Mouse (Mus musculus): Measurements from ENCODE around the gene Kcnq1. TPM values are rescaled to one million over a fixed set of nuclear protein-coding genes. Genes with fewer than 3 reads are reported as not detected.

Gene Kcnq1
- total and polyA plus RNA-seq, 3 experiments = not detected

- Histone ChIP-seq H3K4me2 (ENCODE audit: insufficient read depth, low read depth, poor library complexity, severe bottlenecking) (no peak overlapping the region), H3K79me2 (replicated peaks; ENCODE audit: control insufficient read depth, extremely low read depth, insufficient read depth, poor library complexity, severe bottlenecking) (no peaks in the 10 kb centered on the region), H3K36me3 (replicated peaks in 1 of 2; ENCODE audit: control insufficient read depth in 1 of 2, insufficient read depth in 1 of 2, low read length in 1 of 2) (no peaks in the 10 kb centered on the region), H3K27me3 (replicated peaks) (peaks cover 48% of the 10 kb centered on the region), H3K4me1 (ENCODE audit: control insufficient read depth in 1 of 2, insufficient read depth in 2 of 2) (no peaks in the 10 kb centered on the region), H3K27ac (ENCODE audit: insufficient read depth, low read depth) (no peak overlapping the region), H3K9ac (ENCODE audit: insufficient read depth, low read depth) (no peak overlapping the region), H3K9me3 (replicated peaks; ENCODE audit: low read length) (peaks cover 11% of the 10 kb centered on the region), H3K4me3 (replicated peaks in 1 of 3; ENCODE audit: low read depth in 2 of 3, low read length in 2 of 3, poor library complexity in 1 of 3) (no peak overlapping the region)
- no peak for DNase-seq (ENCODE audit: extremely low read depth)
- no peak for TF ChIP-seq JUN (IDR thresholded peaks at IDR 0.05; ENCODE audit: insufficient read depth, low read depth, low read length)
- in situ Hi-C loops (cut with MboI; ENCODE audit: low pct_ligation_motif_present, low pct_unique_long_range_greater_than_20kb, low sequenced_read_pairs) (no loop called here), dilution Hi-C loops (cut with MboI; ENCODE audit: extremely low pct_ligation_motif_present, extremely low pct_unique_long_range_greater_than_20kb, low sequenced_read_pairs) (no loop called here)
Observed at GRCm38 (mm10) chr7:143444955-143445648, 338.9 kb downstream of the Kcnq1 start.

GRCm38 (mm10) chr7:143445651-143446460 is 339.7 kb downstream of the Kcnq1 start:
- dilution Hi-C loops (cut with MboI; ENCODE audit: extremely low pct_ligation_motif_present, extremely low pct_unique_long_range_greater_than_20kb, low sequenced_read_pairs) (no loop called here), in situ Hi-C loops (cut with MboI; ENCODE audit: low pct_ligation_motif_present, low pct_unique_long_range_greater_than_20kb, low sequenced_read_pairs) (no loop called here)
- Histone ChIP-seq H3K4me2 (ENCODE audit: insufficient read depth, low read depth, poor library complexity, severe bottlenecking) (no peak overlapping the region), H3K27me3 (replicated peaks) (peaks cover 46% of the 10 kb centered on the region), H3K79me2 (replicated peaks; ENCODE audit: control insufficient read depth, extremely low read depth, insufficient read depth, poor library complexity, severe bottlenecking) (no peaks in the 10 kb centered on the region), H3K36me3 (replicated peaks in 1 of 2; ENCODE audit: control insufficient read depth in 1 of 2, insufficient read depth in 1 of 2, low read length in 1 of 2) (no peaks in the 10 kb centered on the region), H3K4me1 (ENCODE audit: control insufficient read depth in 1 of 2, insufficient read depth in 2 of 2) (no peaks in the 10 kb centered on the region), H3K27ac (ENCODE audit: insufficient read depth, low read depth) (no peak overlapping the region), H3K9me3 (replicated peaks; ENCODE audit: low read length) (peaks cover 11% of the 10 kb centered on the region), H3K9ac (ENCODE audit: insufficient read depth, low read depth) (no peak overlapping the region), H3K4me3 (replicated peaks in 1 of 3; ENCODE audit: low read depth in 2 of 3, low read length in 2 of 3, poor library complexity in 1 of 3) (no peak overlapping the region)
- DNase-seq (ENCODE audit: extremely low read depth) = no peak
- TF ChIP-seq HCFC1 (IDR thresholded peaks at IDR 0.05; ENCODE audit: low read depth, low read length) = no peak
- no peak for TF ChIP-seq ELF1 (IDR thresholded peaks at IDR 0.05; ENCODE audit: low read depth, low read length)
- TF ChIP-seq ZC3H11A (IDR thresholded peaks at IDR 0.05; ENCODE audit: low read depth, low read length) = no peak
- TF ChIP-seq MAZ (IDR thresholded peaks at IDR 0.05; ENCODE audit: low read depth, low read length) = no peak
- TF ChIP-seq E2F4 (IDR thresholded peaks at IDR 0.05; ENCODE audit: insufficient replicate concordance, low read depth, low read length) = no peak
- TF ChIP-seq SIN3A (IDR thresholded peaks at IDR 0.05; ENCODE audit: low read length) = no peak

- Histone ChIP-seq H3K4me1 (ENCODE audit: control insufficient read depth in 1 of 2, insufficient read depth in 2 of 2) (no peaks in the 10 kb centered on the region), H3K9me3 (replicated peaks; ENCODE audit: low read length) (peaks cover 11% of the 10 kb centered on the region), H3K36me3 (replicated peaks in 1 of 2; ENCODE audit: control insufficient read depth in 1 of 2, insufficient read depth in 1 of 2, low read length in 1 of 2) (no peaks in the 10 kb centered on the region), H3K79me2 (replicated peaks; ENCODE audit: control insufficient read depth, extremely low read depth, insufficient read depth, poor library complexity, severe bottlenecking) (no peaks in the 10 kb centered on the region), H3K27me3 (replicated peaks) (peaks cover 41% of the 10 kb centered on the region), H3K27ac (ENCODE audit: insufficient read depth, low read depth) (no peak overlapping the region), H3K4me2 (ENCODE audit: insufficient read depth, low read depth, poor library complexity, severe bottlenecking) (no peak overlapping the region), H3K4me3 (replicated peaks in 1 of 3; ENCODE audit: low read depth in 2 of 3, low read length in 2 of 3, poor library complexity in 1 of 3) (no peak overlapping the region), H3K9ac (ENCODE audit: insufficient read depth, low read depth) (no peak overlapping the region)
- TF ChIP-seq CTCF (conservative IDR thresholded peaks at IDR 0.05 in 1 of 2, IDR thresholded peaks at IDR 0.05 in 1 of 2; ENCODE audit: low read depth in 2 of 2, low read length in 2 of 2) = no peak
- no peak for TF ChIP-seq SMC3 (IDR thresholded peaks at IDR 0.05; ENCODE audit: low read depth, low read length)
- TF ChIP-seq MYC (IDR thresholded peaks at IDR 0.05; ENCODE audit: low read depth, low read length) = no peak
- TF ChIP-seq E2F4 (IDR thresholded peaks at IDR 0.05; ENCODE audit: insufficient replicate concordance, low read depth, low read length) = no peak
- no peak for TF ChIP-seq ZMIZ1 (IDR thresholded peaks at IDR 0.05; ENCODE audit: low read depth, low read length)
- no peak for TF ChIP-seq ZKSCAN1 (IDR thresholded peaks at IDR 0.05; ENCODE audit: borderline replicate concordance, low read depth, low read length)
- no peak for TF ChIP-seq MAFK (IDR thresholded peaks at IDR 0.05; ENCODE audit: insufficient replicate concordance, low read length)
- no peak for TF ChIP-seq CHD1 (IDR thresholded peaks at IDR 0.05; ENCODE audit: low read depth, low read length)
- TF ChIP-seq HCFC1 (IDR thresholded peaks at IDR 0.05; ENCODE audit: low read depth, low read length) = no peak
- in situ Hi-C loops (cut with MboI; ENCODE audit: low pct_ligation_motif_present, low pct_unique_long_range_greater_than_20kb, low sequenced_read_pairs) (no loop called here), dilution Hi-C loops (cut with MboI; ENCODE audit: extremely low pct_ligation_motif_present, extremely low pct_unique_long_range_greater_than_20kb, low sequenced_read_pairs) (no loop called here)
- no peak for DNase-seq (ENCODE audit: extremely low read depth)
Observed at GRCm38 (mm10) chr7:143447130-143447529, 341.0 kb downstream of the Kcnq1 start.
